Mouse (Mus musculus) stomach, embryonic 16.5 days (tissue): Measurements from ENCODE around the gene Disc1. TPM values are rescaled to one million over a fixed set of nuclear protein-coding genes. Genes with fewer than 3 reads are reported as not detected.
A peak's percentile ranks its signal among the peaks of the same experiment; 100 is the strongest.

Experiments
- ATAC-seq: fragments of 200-750 bp; cut with Nextera tagmentation; 2 replicates; pipeline ENCODE4 v1.8.0; 2017; ENCODE audit warnings: moderate number of reproducible peaks, moderate TSS enrichment; ENCODE audit not compliant: insufficient read depth, low FRiP score
- H3K27ac ChIP-seq: fragments of 300-500 bp; sonication (generic); 2 replicates; pipeline ENCODE4 v1.5.1; 2014; ENCODE audit warnings: low read length
- H3K27me3 ChIP-seq: fragments of 300-500 bp; sonication (generic); 2 replicates; pipeline ENCODE4 v1.6.1; 2014; ENCODE audit warnings: low read length, control low read depth, mixed read lengths; ENCODE audit not compliant: control insufficient read depth, insufficient read depth
- H3K36me3 ChIP-seq: fragments of 300-500 bp; sonication (generic); 2 replicates; pipeline ENCODE4 v1.6.1; 2014; ENCODE audit warnings: low read length; ENCODE audit not compliant: control insufficient read depth, insufficient read depth
- H3K4me1 ChIP-seq: fragments of 300-500 bp; sonication (generic); 2 replicates; pipeline ENCODE4 v1.6.1; 2014; ENCODE audit warnings: low read length, control low read depth, mixed read lengths; ENCODE audit not compliant: control insufficient read depth, insufficient read depth
- H3K4me2 ChIP-seq: fragments of 300-500 bp; sonication (generic); 2 replicates; pipeline ENCODE4 v1.6.1; 2014; ENCODE audit warnings: low read depth, low read length, mixed read lengths
- H3K4me3 ChIP-seq: fragments of 300-500 bp; sonication (generic); replicated peaks from 2 replicates; pipeline ENCODE4 v1.5.1; 2014; ENCODE audit warnings: mild to moderate bottlenecking, low read length
- H3K9ac ChIP-seq: fragments of 300-500 bp; sonication (generic); 2 replicates; pipeline ENCODE4 v1.6.1; 2014; ENCODE audit warnings: low read length
- H3K9me3 ChIP-seq: fragments of 300-500 bp; sonication (generic); replicated peaks from 2 replicates; pipeline ENCODE4 v1.6.1; 2016; ENCODE audit warnings: low read length, control low read depth; ENCODE audit not compliant: control insufficient read depth
- WGBS: fragments of 180-500 bp; shearing (Covaris S2); extraction: QIAGEN DNeasy Blood & Tissue Kit; methylation state at CpG from one replicate; pipeline ENCODE4 v1.1.7; 2014; 5-methylcytosine and 5-hydroxymethylcytosine counted together
- polyA plus RNA-seq: library from polyadenylated mRNA; unstranded; fragments of >200 nt; fragmentation: Nextera tagmentation; extraction: Ambion mirVana; gene quantifications from 2 replicates; pipeline ENCODE4 v1.2.1, GENCODE M21; 2015

The Disc1 gene
- polyA plus RNA-seq, 1 experiment from 2014 or later = 1.5 TPM

GRCm38 (mm10) chr8:125279892-125280291 lies 225.9 kb downstream of the Disc1 start:
- Histone ChIP-seq H3K27ac (no peak overlapping the region), H3K4me3 (no peak overlapping the region), H3K9me3 (no peaks in the 10 kb centered on the region), H3K9ac (no peak overlapping the region), H3K27me3 (no peaks in the 10 kb centered on the region; the same call in 1 of the 2 replicates), H3K4me1 (peaks cover 15% of the 10 kb centered on the region; the same call in 1 of the 2 replicates), H3K36me3 (no peaks in the 10 kb centered on the region), H3K4me2 (no peak overlapping the region)
- no peak for ATAC-seq
- 87% methylated on average over 4 of the region's 4 CpGs for WGBS

GRCm38 (mm10) chr8:125282531-125282930 lies 228.5 kb downstream of the Disc1 start:
- Histone ChIP-seq H3K9ac (no peak overlapping the region), H3K4me3 (no peak overlapping the region), H3K4me1 (peaks cover 17% of the 10 kb centered on the region), H3K27ac (no peak overlapping the region), H3K4me2 (no peak overlapping the region), H3K9me3 (no peaks in the 10 kb centered on the region), H3K27me3 (no peaks in the 10 kb centered on the region; the same call in 1 of the 2 replicates), H3K36me3 (no peaks in the 10 kb centered on the region)
- ATAC-seq = peak; percentile 57; the same call in 1 of the 2 replicates
- WGBS = 31% methylated on average over 7 of the region's 7 CpGs

GRCm38 (mm10) chr8:125283542-125283941 lies 229.5 kb downstream of the Disc1 start:
- Histone ChIP-seq H3K27me3 (no peaks in the 10 kb centered on the region), H3K4me2 (no peak overlapping the region), H3K9ac (no peak overlapping the region), H3K36me3 (no peaks in the 10 kb centered on the region), H3K4me3 (no peak overlapping the region), H3K4me1 (peaks cover 22% of the 10 kb centered on the region), H3K27ac (no peak overlapping the region), H3K9me3 (no peaks in the 10 kb centered on the region)
- WGBS = 62% methylated on average over 6 of the region's 6 CpGs
- no peak for ATAC-seq

GRCm38 (mm10) chr8:125284875-125285274 lies 230.9 kb downstream of the Disc1 start:
- peaks cover 22% of the 10 kb centered on the region for H3K4me1 ChIP-seq
- no peaks in the 10 kb centered on the region for H3K36me3 ChIP-seq
- WGBS = 55% methylated on average over 4 of the region's 4 CpGs
- no peak overlapping the region for H3K9ac ChIP-seq
- ATAC-seq = no peak
- no peak overlapping the region for H3K4me2 ChIP-seq
- H3K4me3 ChIP-seq = no peak overlapping the region
- H3K9me3 ChIP-seq = no peaks in the 10 kb centered on the region
- no peaks in the 10 kb centered on the region for H3K27me3 ChIP-seq
- H3K27ac ChIP-seq = no peak overlapping the region

- Histone ChIP-seq H3K4me2 (no peak overlapping the region), H3K4me1 (peaks cover 22% of the 10 kb centered on the region), H3K27me3 (no peaks in the 10 kb centered on the region), H3K27ac (no peak overlapping the region), H3K9me3 (no peaks in the 10 kb centered on the region), H3K36me3 (no peaks in the 10 kb centered on the region), H3K4me3 (no peak overlapping the region), H3K9ac (no peak overlapping the region)
- 80% methylated on average over 8 of the region's 8 CpGs for WGBS
- ATAC-seq = no peak
These were observed 231.4 kb downstream of the Disc1 start for GRCm38 (mm10) chr8:125285391-125285790.

- Histone ChIP-seq H3K4me3 (no peak overlapping the region), H3K9me3 (no peaks in the 10 kb centered on the region), H3K27me3 (no peaks in the 10 kb centered on the region), H3K36me3 (no peaks in the 10 kb centered on the region), H3K4me1 (peaks cover 24% of the 10 kb centered on the region), H3K27ac (no peak overlapping the region), H3K9ac (no peak overlapping the region), H3K4me2 (no peak overlapping the region)
- 71% methylated on average over 12 of the region's 12 CpGs for WGBS
- no peak for ATAC-seq
These were observed 232.1 kb downstream of the Disc1 start for GRCm38 (mm10) chr8:125285966-125286681.

- peaks cover 26% of the 10 kb centered on the region for H3K4me1 ChIP-seq
- H3K36me3 ChIP-seq = no peaks in the 10 kb centered on the region
- H3K4me2 ChIP-seq = no peak overlapping the region
- no peaks in the 10 kb centered on the region for H3K9me3 ChIP-seq
- no peak overlapping the region for H3K4me3 ChIP-seq
- H3K27me3 ChIP-seq = no peaks in the 10 kb centered on the region
- ATAC-seq = no peak
- no peak overlapping the region for H3K27ac ChIP-seq
- WGBS = 73% methylated on average over 4 of the region's 4 CpGs
- no peak overlapping the region for H3K9ac ChIP-seq
These were observed 233.3 kb downstream of the Disc1 start for GRCm38 (mm10) chr8:125287311-125287710.

GRCm38 (mm10) chr8:125287841-125288341 lies 233.9 kb downstream of the Disc1 start:
- H3K9me3 ChIP-seq = no peaks in the 10 kb centered on the region
- H3K36me3 ChIP-seq = no peaks in the 10 kb centered on the region
- no peak overlapping the region for H3K4me2 ChIP-seq
- H3K27me3 ChIP-seq = no peaks in the 10 kb centered on the region
- H3K4me1 ChIP-seq = peaks cover 21% of the 10 kb centered on the region
- no peak overlapping the region for H3K4me3 ChIP-seq
- H3K9ac ChIP-seq = no peak overlapping the region
- 25% methylated on average over 7 of the region's 7 CpGs for WGBS
- no peak overlapping the region; the same call in 1 of the 2 replicates for H3K27ac ChIP-seq
- ATAC-seq = no peak

- Histone ChIP-seq H3K9me3 (no peaks in the 10 kb centered on the region), H3K27ac (peak overlapping the region; percentile 85; the same call in 1 of the 2 replicates), H3K4me3 (no peak overlapping the region), H3K4me2 (no peak overlapping the region), H3K36me3 (no peaks in the 10 kb centered on the region), H3K9ac (no peak overlapping the region), H3K4me1 (peaks cover 29% of the 10 kb centered on the region), H3K27me3 (no peaks in the 10 kb centered on the region)
- ATAC-seq = no peak
- WGBS = 53% methylated on average over 10 of the region's 10 CpGs
These were observed 237.5 kb downstream of the Disc1 start for GRCm38 (mm10) chr8:125291506-125291905.
